Mouse (Mus musculus) heart, postnatal 4 days (tissue): ENCODE data around the gene Rasl10b. TPM values are rescaled to one million over a fixed set of nuclear protein-coding genes. Genes with fewer than 3 reads are reported as not detected.

Experiments used
- DNase-seq: peaks from one replicate; pipeline ENCODE4 v3.0.0; 2021
- total RNA-seq, 2 experiments: library from RNA; stranded (reverse); gene quantifications; 2 replicates each; pipeline ENCODE4 v1.2.3; 2021

Gene Rasl10b
- total RNA-seq, 2 experiments from 2014 or later = 31.5 to 32.3 TPM

GRCm38 (mm10) chr11:83432533-83432932 is 23.6 kb downstream of the Rasl10b start:
- DNase-seq = no peak

GRCm38 (mm10) chr11:83437377-83437776 is 28.4 kb downstream of the Rasl10b start, which contains the start of gene 1700020L24Rik:
Gene 1700020L24Rik (plus strand): TSS chr11:83437677.
- no peak for DNase-seq

- DNase-seq = no peak
These were observed 30.6 kb downstream of the Rasl10b start for GRCm38 (mm10) chr11:83439426-83440060.

GRCm38 (mm10) chr11:83440081-83441064 is 31.4 kb downstream of the Rasl10b start:
- DNase-seq = peak; percentile 89

GRCm38 (mm10) chr11:83441235-83441634 is 32.3 kb downstream of the Rasl10b start:
- DNase-seq = peak; percentile 80

GRCm38 (mm10) chr11:83442596-83443267 is 33.8 kb downstream of the Rasl10b start:
- peak; percentile 90 for DNase-seq

GRCm38 (mm10) chr11:83443824-83444223 is 34.9 kb downstream of the Rasl10b start:
- peak; percentile 18 for DNase-seq

- no peak for DNase-seq
These were observed 36.1 kb downstream of the Rasl10b start for GRCm38 (mm10) chr11:83445001-83445400.

GRCm38 (mm10) chr11:83447612-83448011 is 38.7 kb downstream of the Rasl10b start:
- peak; percentile 31 for DNase-seq

- peak; percentile 63 for DNase-seq
These were observed 39.3 kb downstream of the Rasl10b start for GRCm38 (mm10) chr11:83448021-83448926.

GRCm38 (mm10) chr11:83448927-83449236 is 39.9 kb downstream of the Rasl10b start:
- peak; percentile 69 for DNase-seq

- no peak for DNase-seq
These were observed 40.4 kb downstream of the Rasl10b start for GRCm38 (mm10) chr11:83449298-83449697.

- DNase-seq = no peak
These were observed 41.6 kb downstream of the Rasl10b start for GRCm38 (mm10) chr11:83450550-83450949.

GRCm38 (mm10) chr11:83451281-83451680 is 42.3 kb downstream of the Rasl10b start:
- DNase-seq = no peak

- peak; percentile 55 for DNase-seq
These were observed 45.6 kb downstream of the Rasl10b start for GRCm38 (mm10) chr11:83454548-83454947.

GRCm38 (mm10) chr11:83455608-83456007 is 46.7 kb downstream of the Rasl10b start:
- DNase-seq = no peak

- DNase-seq = no peak
These were observed 48.3 kb downstream of the Rasl10b start for GRCm38 (mm10) chr11:83457257-83457656.

GRCm38 (mm10) chr11:83457912-83458601 is 49.1 kb downstream of the Rasl10b start:
- DNase-seq = no peak

GRCm38 (mm10) chr11:83461462-83462027 is 52.6 kb downstream of the Rasl10b start:
- DNase-seq = peak; percentile 4

GRCm38 (mm10) chr11:83462711-83463244 is 53.8 kb downstream of the Rasl10b start, which contains the start of gene Mmp28:
Gene Mmp28 (minus strand): TSS chr11:83463071.
- peak; percentile 73 for DNase-seq
